Mouse (Mus musculus) thymus, postnatal 10 days (tissue): ENCODE results near the gene Dnajb12.
A peak's percentile ranks its signal among the peaks of the same experiment; 100 is the strongest.

Experiments used
- DNase-seq, 2 experiments: peaks; one replicate each; pipeline ENCODE4 v3.0.0; 2021; ENCODE audit warnings: low spot score in 2 of 2

Dnajb12 gene

GRCm38 (mm10) chr10:59896211-59896610 lies 16.9 kb downstream of the Dnajb12 start:
- no peak for DNase-seq

- peak; percentile 70 to 71 for DNase-seq
Observed at GRCm38 (mm10) chr10:59896911-59897331, 17.6 kb downstream of the Dnajb12 start.

GRCm38 (mm10) chr10:59897511-59897910 lies 18.2 kb downstream of the Dnajb12 start:
- DNase-seq: peak in 1 of 2 experiments; percentile 43

GRCm38 (mm10) chr10:59898180-59898778 lies 18.9 kb downstream of the Dnajb12 start:
- DNase-seq: no peak

GRCm38 (mm10) chr10:59898935-59899334 lies 19.6 kb downstream of the Dnajb12 start:
- no peak for DNase-seq

GRCm38 (mm10) chr10:59899341-59900173 lies 20.2 kb downstream of the Dnajb12 start:
- DNase-seq: peak; percentile 88 to 95

- no peak for DNase-seq
Observed at GRCm38 (mm10) chr10:59900174-59900435, 20.7 kb downstream of the Dnajb12 start.

GRCm38 (mm10) chr10:59900939-59901338 lies 21.6 kb downstream of the Dnajb12 start:
- DNase-seq: peak in 1 of 2 experiments; percentile 64

- DNase-seq: no peak
Observed at GRCm38 (mm10) chr10:59901463-59901862, 22.1 kb downstream of the Dnajb12 start.

GRCm38 (mm10) chr10:59901986-59902605 lies 22.7 kb downstream of the Dnajb12 start:
- DNase-seq: peak; percentile 71 to 72

GRCm38 (mm10) chr10:59902606-59902990 lies 23.2 kb downstream of the Dnajb12 start:
- no peak for DNase-seq

- no peak for DNase-seq
Observed at GRCm38 (mm10) chr10:59903170-59903569, 23.8 kb downstream of the Dnajb12 start.

GRCm38 (mm10) chr10:59907080-59907609 lies 27.8 kb downstream of the Dnajb12 start:
- peak in 1 of 2 experiments; percentile 52 for DNase-seq

GRCm38 (mm10) chr10:59907695-59908299 lies 28.4 kb downstream of the Dnajb12 start:
- DNase-seq: peak; percentile 38 to 55

GRCm38 (mm10) chr10:59908776-59909315 lies 29.5 kb downstream of the Dnajb12 start:
- DNase-seq: no peak

GRCm38 (mm10) chr10:59909357-59909847 lies 30.0 kb downstream of the Dnajb12 start:
- DNase-seq: no peak

GRCm38 (mm10) chr10:59911091-59911490 lies 31.7 kb downstream of the Dnajb12 start:
- peak; percentile 82 to 87 for DNase-seq

- no peak for DNase-seq
Observed at GRCm38 (mm10) chr10:59911561-59912198, 32.3 kb downstream of the Dnajb12 start.

GRCm38 (mm10) chr10:59915196-59915962 lies 36.0 kb downstream of the Dnajb12 start:
- DNase-seq: no peak

- no peak for DNase-seq
Observed at GRCm38 (mm10) chr10:59916159-59916558, 36.8 kb downstream of the Dnajb12 start.
